Mouse (Mus musculus): Measurements from ENCODE around the gene Kctd7. TPM values are rescaled to one million over a fixed set of nuclear protein-coding genes. Genes with fewer than 3 reads are reported as not detected.
A peak's percentile ranks its signal among the peaks of the same experiment; 100 is the strongest.

The Kctd7 gene
- polyA plus RNA-seq, 1 experiment from 2014 or later = 3.8 TPM

GRCm38 (mm10) chr5:130181740-130182540 is 37.3 kb downstream of the Kctd7 start:
- Histone ChIP-seq H3K9me3 (no peaks in the 10 kb centered on the region), H3K4me1 (replicated peaks) (0 out of 2 replicates have a peak, but pooled peaks cover 5% of the 10 kb centered on the region), H3K4me2 (replicated peaks) (no peak overlapping the region), H3K27me3 (replicated peaks) (no peaks in the 10 kb centered on the region), H3K9ac (no peak overlapping the region), H3K36me3 (no peaks in the 10 kb centered on the region), H3K27ac (0 out of 2 replicates have a peak overlapping the region, but pooled peaks have one; percentile 27), H3K4me3 (replicated peaks) (no peak overlapping the region)
- ATAC-seq = 0 out of 2 replicates have a peak, but pooled peaks have one; percentile 26
- WGBS = 63% methylated on average over 6 of the region's 6 CpGs

- H3K4me1 ChIP-seq (replicated peaks) = 0 out of 2 replicates have a peak, but pooled peaks cover 5% of the 10 kb centered on the region
- H3K27me3 ChIP-seq (replicated peaks) = no peaks in the 10 kb centered on the region
- 41% methylated on average over 3 of the region's 3 CpGs for WGBS
- no peaks in the 10 kb centered on the region for H3K9me3 ChIP-seq
- H3K4me3 ChIP-seq (replicated peaks) = no peak overlapping the region
- H3K4me2 ChIP-seq (replicated peaks) = no peak overlapping the region
- ATAC-seq = no peak
- 0 out of 2 replicates have a peak overlapping the region, but pooled peaks have one; percentile 27 for H3K27ac ChIP-seq
- no peak overlapping the region for H3K9ac ChIP-seq
- no peaks in the 10 kb centered on the region for H3K36me3 ChIP-seq
Observed at GRCm38 (mm10) chr5:130182541-130182821, 37.8 kb downstream of the Kctd7 start.

- 77% methylated on average over 9 of the region's 9 CpGs for WGBS
Observed at GRCm38 (mm10) chr5:130184193-130184856, 39.7 kb downstream of the Kctd7 start.

GRCm38 (mm10) chr5:130185312-130185711 is 40.7 kb downstream of the Kctd7 start:
- H3K27me3 ChIP-seq (replicated peaks) = no peaks in the 10 kb centered on the region
- ATAC-seq = no peak
- H3K36me3 ChIP-seq = 0 out of 2 replicates have a peak, but pooled peaks cover 7% of the 10 kb centered on the region
- 0 out of 2 replicates have a peak, but pooled peaks cover 5% of the 10 kb centered on the region for H3K4me1 ChIP-seq (replicated peaks)
- H3K4me3 ChIP-seq (replicated peaks) = no peak overlapping the region
- WGBS = 70% methylated on average over 6 of the region's 6 CpGs
- no peaks in the 10 kb centered on the region for H3K9me3 ChIP-seq
- H3K4me2 ChIP-seq (replicated peaks) = no peak overlapping the region
- no peak overlapping the region for H3K9ac ChIP-seq
- H3K27ac ChIP-seq = no peak overlapping the region

More at GRCm38 (mm10) chr5:130184193-130184856, 39.7 kb downstream of the Kctd7 start:
- Histone ChIP-seq H3K9ac (no peak overlapping the region), H3K27me3 (replicated peaks) (no peaks in the 10 kb centered on the region), H3K27ac (no peak overlapping the region), H3K9me3 (no peaks in the 10 kb centered on the region), H3K4me3 (replicated peaks) (no peak overlapping the region), H3K4me2 (replicated peaks) (no peak overlapping the region), H3K4me1 (replicated peaks) (0 out of 2 replicates have a peak, but pooled peaks cover 5% of the 10 kb centered on the region), H3K36me3 (no peaks in the 10 kb centered on the region)
- ATAC-seq = peak; percentile 49; the same call in 1 of the 2 replicates

- 62% methylated on average over 7 of the region's 7 CpGs for WGBS
- H3K36me3 ChIP-seq = 0 out of 2 replicates have a peak, but pooled peaks cover 7% of the 10 kb centered on the region
- H3K27ac ChIP-seq = no peak overlapping the region
- H3K4me3 ChIP-seq (replicated peaks) = no peak overlapping the region
- no peaks in the 10 kb centered on the region for H3K27me3 ChIP-seq (replicated peaks)
- H3K9me3 ChIP-seq = no peaks in the 10 kb centered on the region
- peak; percentile 58 for ATAC-seq
- no peak overlapping the region for H3K9ac ChIP-seq
- 0 out of 2 replicates have a peak, but pooled peaks cover 2% of the 10 kb centered on the region for H3K4me1 ChIP-seq (replicated peaks)
- H3K4me2 ChIP-seq (replicated peaks) = no peak overlapping the region
Observed at GRCm38 (mm10) chr5:130187383-130187782, 42.7 kb downstream of the Kctd7 start.

- Histone ChIP-seq H3K36me3 (0 out of 2 replicates have a peak, but pooled peaks cover 7% of the 10 kb centered on the region), H3K9ac (no peak overlapping the region), H3K9me3 (no peaks in the 10 kb centered on the region), H3K4me2 (replicated peaks) (no peak overlapping the region), H3K27me3 (replicated peaks) (no peaks in the 10 kb centered on the region), H3K4me3 (replicated peaks) (no peak overlapping the region), H3K27ac (no peak overlapping the region), H3K4me1 (replicated peaks) (no peaks in the 10 kb centered on the region)
- 93% methylated on average over 6 of the region's 6 CpGs for WGBS
- no peak for ATAC-seq
Observed at GRCm38 (mm10) chr5:130190909-130191308, 46.2 kb downstream of the Kctd7 start.

- no peak overlapping the region for H3K27ac ChIP-seq
- 60% methylated on average over 6 of the region's 6 CpGs for WGBS
- no peak overlapping the region for H3K4me2 ChIP-seq (replicated peaks)
- H3K9me3 ChIP-seq = no peaks in the 10 kb centered on the region
- ATAC-seq = no peak
- no peaks in the 10 kb centered on the region for H3K27me3 ChIP-seq (replicated peaks)
- no peak overlapping the region for H3K4me3 ChIP-seq (replicated peaks)
- H3K36me3 ChIP-seq = 0 out of 2 replicates have a peak, but pooled peaks cover 7% of the 10 kb centered on the region
- no peaks in the 10 kb centered on the region for H3K4me1 ChIP-seq (replicated peaks)
- H3K9ac ChIP-seq = no peak overlapping the region
Observed at GRCm38 (mm10) chr5:130191865-130192264, 47.2 kb downstream of the Kctd7 start.

- no peaks in the 10 kb centered on the region for H3K27me3 ChIP-seq (replicated peaks)
- no peak for ATAC-seq
- H3K4me3 ChIP-seq (replicated peaks) = no peak overlapping the region
- H3K36me3 ChIP-seq = 0 out of 2 replicates have a peak, but pooled peaks cover 7% of the 10 kb centered on the region
- H3K4me1 ChIP-seq (replicated peaks) = no peaks in the 10 kb centered on the region
- H3K9me3 ChIP-seq = no peaks in the 10 kb centered on the region
- 58% methylated on average over 2 of the region's 2 CpGs for WGBS
- H3K4me2 ChIP-seq (replicated peaks) = no peak overlapping the region
- H3K9ac ChIP-seq = no peak overlapping the region
- no peak overlapping the region for H3K27ac ChIP-seq
Observed at GRCm38 (mm10) chr5:130192356-130192944, 47.8 kb downstream of the Kctd7 start.

- Histone ChIP-seq H3K9me3 (no peaks in the 10 kb centered on the region), H3K4me1 (replicated peaks) (no peaks in the 10 kb centered on the region), H3K27me3 (replicated peaks) (no peaks in the 10 kb centered on the region), H3K36me3 (peaks cover 15% of the 10 kb centered on the region; the same call in 1 of the 2 replicates), H3K4me2 (replicated peaks) (no peak overlapping the region), H3K4me3 (replicated peaks) (no peak overlapping the region), H3K9ac (no peak overlapping the region), H3K27ac (no peak overlapping the region)
- no peak for ATAC-seq
- WGBS = 94% methylated on average over 3 of the region's 3 CpGs
Observed at GRCm38 (mm10) chr5:130193760-130194159, 49.1 kb downstream of the Kctd7 start.

GRCm38 (mm10) chr5:130196307-130196706 is 51.6 kb downstream of the Kctd7 start:
- Histone ChIP-seq H3K27me3 (replicated peaks) (no peaks in the 10 kb centered on the region), H3K9ac (no peak overlapping the region), H3K4me3 (replicated peaks) (no peak overlapping the region), H3K4me1 (replicated peaks) (no peaks in the 10 kb centered on the region), H3K27ac (no peak overlapping the region), H3K9me3 (no peaks in the 10 kb centered on the region), H3K36me3 (peaks cover 8% of the 10 kb centered on the region; the same call in 1 of the 2 replicates), H3K4me2 (replicated peaks) (no peak overlapping the region)
- ATAC-seq = no peak
- WGBS = 93% methylated on average over 1 of the region's 1 CpGs

GRCm38 (mm10) chr5:130197454-130197853 is 52.8 kb downstream of the Kctd7 start:
- no peaks in the 10 kb centered on the region for H3K27me3 ChIP-seq (replicated peaks)
- H3K9me3 ChIP-seq = no peaks in the 10 kb centered on the region
- H3K9ac ChIP-seq = no peak overlapping the region
- H3K27ac ChIP-seq = no peak overlapping the region
- H3K4me1 ChIP-seq (replicated peaks) = no peaks in the 10 kb centered on the region
- WGBS = 79% methylated on average over 3 of the region's 3 CpGs
- H3K4me3 ChIP-seq (replicated peaks) = no peak overlapping the region
- H3K4me2 ChIP-seq (replicated peaks) = no peak overlapping the region
- no peak for ATAC-seq
- H3K36me3 ChIP-seq = peaks cover 8% of the 10 kb centered on the region

GRCm38 (mm10) chr5:130197981-130198380 is 53.3 kb downstream of the Kctd7 start:
- H3K4me1 ChIP-seq (replicated peaks) = no peaks in the 10 kb centered on the region
- H3K36me3 ChIP-seq = peaks cover 8% of the 10 kb centered on the region
- no peak for ATAC-seq
- no peak overlapping the region for H3K9ac ChIP-seq
- H3K9me3 ChIP-seq = no peaks in the 10 kb centered on the region
- H3K4me3 ChIP-seq (replicated peaks) = no peak overlapping the region
- WGBS = 91% methylated on average over 7 of the region's 7 CpGs
- H3K4me2 ChIP-seq (replicated peaks) = no peak overlapping the region
- no peak overlapping the region for H3K27ac ChIP-seq
- H3K27me3 ChIP-seq (replicated peaks) = no peaks in the 10 kb centered on the region

Data from intestine, embryonic 15.5 days (tissue).